Mouse (Mus musculus) urinary bladder, postnatal 0 days (tissue): Measurements from ENCODE around the gene Olfr456. TPM values are rescaled to one million over a fixed set of nuclear protein-coding genes. Genes with fewer than 3 reads are reported as not detected.

Experiments
- polyA plus RNA-seq: library from polyadenylated mRNA; unstranded; fragments of >200 nt; fragmentation: Nextera tagmentation; extraction: Ambion mirVana; gene quantifications from 2 replicates; pipeline ENCODE4 v1.2.1, GENCODE M21; 2015

The Olfr456 gene
- 0.12 TPM in 1 of 2 replicates, not detected in the other for polyA plus RNA-seq

GRCm38 (mm10) chr6:42487114-42487513, at the start of gene Olfr456:
TSS of gene Olfr456 (minus strand) at chr6:42487214.

GRCm38 (mm10) chr6:42476235-42476634, 10.8 kb downstream of the Olfr456 start, which contains the start of gene Olfr457:
TSS of gene Olfr457 (minus strand) at chr6:42476335.

GRCm38 (mm10) chr6:42465096-42465495, 21.9 kb downstream of the Olfr456 start, which contains the start of gene Olfr458:
TSS of gene Olfr458 (minus strand) at chr6:42465196.

Other genes starting within 250 kb of the Olfr456 start
- 12.8 and 13.9 TPM in 2 replicates for gene Gstk1, start 241.3 kb downstream of the Olfr456 start, polyA plus RNA-seq
- 1.3 and 1.8 TPM in 2 replicates for gene Tmem139, start 225.2 kb downstream of the Olfr456 start, polyA plus RNA-seq
- 16.1 and 16.6 TPM in 2 replicates for gene Casp2, start 222.2 kb downstream of the Olfr456 start, polyA plus RNA-seq
- gene Clcn1, start 200.5 kb downstream of the Olfr456 start, polyA plus RNA-seq: not detected in 2 replicates
- 0.08 and 0.11 TPM in 2 replicates for gene Fam131b, start 162.6 kb downstream of the Olfr456 start, polyA plus RNA-seq
- gene Zyx, start 137.6 kb downstream of the Olfr456 start, polyA plus RNA-seq: 195 and 229 TPM in 2 replicates
- gene Epha1, start 113.9 kb downstream of the Olfr456 start, polyA plus RNA-seq: 11.4 and 12.5 TPM in 2 replicates
- gene Tas2r143, start 87.0 kb downstream of the Olfr456 start, polyA plus RNA-seq: not detected in 2 replicates
- not detected in 2 replicates for gene Tas2r135, start 81.8 kb downstream of the Olfr456 start, polyA plus RNA-seq
- not detected in 2 replicates for gene Tas2r126, start 52.7 kb downstream of the Olfr456 start, polyA plus RNA-seq
- 0.07 TPM in 1 of 2 replicates, not detected in the other for gene Olfr458, start 22.0 kb downstream of the Olfr456 start, polyA plus RNA-seq
- 0.05 TPM in 1 of 2 replicates, not detected in the other for gene Olfr457, start 10.9 kb downstream of the Olfr456 start, polyA plus RNA-seq
- not detected in 2 replicates for gene Olfr455, start 60.4 kb upstream of the Olfr456 start, polyA plus RNA-seq
- not detected in 2 replicates for gene Tcaf3, start 110.5 kb upstream of the Olfr456 start, polyA plus RNA-seq
- 4.2 and 4.5 TPM in 2 replicates for gene Tcaf2, start 158.0 kb upstream of the Olfr456 start, polyA plus RNA-seq
- gene Tcaf1, start 222.9 kb upstream of the Olfr456 start, polyA plus RNA-seq: 40.9 and 41.9 TPM in 2 replicates